Mouse (Mus musculus): ENCODE results near the gene Fam131b. TPM values are rescaled to one million over a fixed set of nuclear protein-coding genes. Genes with fewer than 3 reads are reported as not detected.
A peak's percentile ranks its signal among the peaks of the same experiment; 100 is the strongest.

Fam131b gene
- polyA plus RNA-seq, 1 experiment = 0.05 TPM

GRCm38 (mm10) chr6:42350968-42351775 lies 26.7 kb upstream of the Fam131b start:
- peaks cover 21% of the 10 kb centered on the region for H3K4me1 ChIP-seq (ENCODE audit: control insufficient read depth, insufficient read depth, low read length)
- no peak for DNase-seq

DNA sequence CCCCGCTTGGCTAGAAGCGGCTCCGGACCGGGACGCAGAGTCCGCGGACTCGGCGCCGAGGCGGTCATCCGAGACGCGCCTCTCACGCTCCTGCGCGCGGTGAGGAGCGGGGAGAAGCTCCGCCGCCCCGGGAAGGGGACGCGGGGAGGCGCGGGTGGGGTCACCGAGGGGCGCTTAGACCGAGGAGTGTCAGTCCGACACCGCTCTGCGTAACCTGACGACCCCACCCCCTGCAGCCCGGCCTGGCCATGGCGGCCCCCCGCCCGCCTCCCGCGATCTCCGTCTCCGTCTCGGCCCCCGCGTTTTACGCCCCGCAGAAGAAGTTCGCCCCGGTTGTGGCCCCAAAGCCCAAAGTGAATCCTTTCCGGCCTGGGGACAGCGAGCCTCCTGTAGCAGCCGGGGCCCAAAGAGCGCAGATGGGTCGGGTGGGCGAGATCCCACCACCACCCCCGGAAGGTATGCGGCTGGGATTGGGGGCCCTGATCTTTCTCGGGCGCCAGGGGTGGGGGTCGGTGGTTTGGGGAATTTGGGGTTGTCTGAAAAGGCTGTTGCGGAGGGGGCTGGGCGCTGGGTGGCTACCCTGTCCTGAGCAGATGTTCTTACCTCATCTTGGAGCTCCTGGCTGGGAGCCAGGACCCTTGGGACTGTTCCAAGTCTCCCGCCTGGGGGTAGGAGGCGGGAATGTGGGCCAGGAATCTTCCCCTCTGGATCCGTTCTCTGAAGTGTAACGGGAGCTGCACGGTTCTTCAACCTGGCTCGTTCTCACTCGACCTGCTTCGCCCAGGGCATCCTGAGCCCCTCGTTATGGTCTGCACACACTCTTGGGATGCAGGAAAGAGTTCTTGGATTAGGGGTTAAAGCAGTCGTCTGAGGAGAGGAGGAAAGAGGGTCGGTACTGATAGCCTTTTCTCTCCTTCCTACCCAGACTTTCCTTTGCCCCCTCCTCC lies 25.9 kb upstream of the Fam131b start:
- TF ChIP-seq CTCF (conservative IDR thresholded peaks at IDR 0.05; ENCODE audit: insufficient read depth, insufficient read length, low read depth, low read length) (no peak), POLR2A (IDR thresholded peaks at IDR 0.05; ENCODE audit: low read depth, low read length) (peak; percentile 80)
- H3K27me3 ChIP-seq (replicated peaks; ENCODE audit: control insufficient read depth, insufficient read depth, low read length) = no peaks in the 10 kb centered on the region
- H3K36me3 ChIP-seq (ENCODE audit: control insufficient read depth, insufficient read depth, low read length) = no peaks in the 10 kb centered on the region; the same call in 1 of the 2 replicates
- peak overlapping the region; percentile 70 for H3K27ac ChIP-seq (ENCODE audit: insufficient read depth, low read depth, low read length)
- peak overlapping the region; percentile 71 for H3K4me3 ChIP-seq (ENCODE audit: insufficient read depth, low read depth, low read length)
- WGBS = 2% methylated on average over 72 of the region's 72 CpGs
- H3K4me1 ChIP-seq (ENCODE audit: control insufficient read depth, insufficient read depth, low read length) = peaks cover 21% of the 10 kb centered on the region
- peak; percentile 96 for DNase-seq

More at GRCm38 (mm10) chr6:42350968-42351775, 26.7 kb upstream of the Fam131b start:
- no peaks in the 10 kb centered on the region for H3K27me3 ChIP-seq (replicated peaks; ENCODE audit: control insufficient read depth, insufficient read depth, low read length)
- WGBS = 43% methylated on average over 13 of the region's 13 CpGs
- H3K36me3 ChIP-seq (ENCODE audit: control insufficient read depth, insufficient read depth, low read length) = no peaks in the 10 kb centered on the region; the same call in 1 of the 2 replicates
- peak overlapping the region; percentile 71 for H3K4me3 ChIP-seq (ENCODE audit: insufficient read depth, low read depth, low read length)
- no peak overlapping the region for H3K27ac ChIP-seq (ENCODE audit: insufficient read depth, low read depth, low read length)
- no peak for TF ChIP-seq CTCF (conservative IDR thresholded peaks at IDR 0.05; ENCODE audit: insufficient read depth, insufficient read length, low read depth, low read length)
- no peak for TF ChIP-seq POLR2A (IDR thresholded peaks at IDR 0.05; ENCODE audit: low read depth, low read length)

DNA sequence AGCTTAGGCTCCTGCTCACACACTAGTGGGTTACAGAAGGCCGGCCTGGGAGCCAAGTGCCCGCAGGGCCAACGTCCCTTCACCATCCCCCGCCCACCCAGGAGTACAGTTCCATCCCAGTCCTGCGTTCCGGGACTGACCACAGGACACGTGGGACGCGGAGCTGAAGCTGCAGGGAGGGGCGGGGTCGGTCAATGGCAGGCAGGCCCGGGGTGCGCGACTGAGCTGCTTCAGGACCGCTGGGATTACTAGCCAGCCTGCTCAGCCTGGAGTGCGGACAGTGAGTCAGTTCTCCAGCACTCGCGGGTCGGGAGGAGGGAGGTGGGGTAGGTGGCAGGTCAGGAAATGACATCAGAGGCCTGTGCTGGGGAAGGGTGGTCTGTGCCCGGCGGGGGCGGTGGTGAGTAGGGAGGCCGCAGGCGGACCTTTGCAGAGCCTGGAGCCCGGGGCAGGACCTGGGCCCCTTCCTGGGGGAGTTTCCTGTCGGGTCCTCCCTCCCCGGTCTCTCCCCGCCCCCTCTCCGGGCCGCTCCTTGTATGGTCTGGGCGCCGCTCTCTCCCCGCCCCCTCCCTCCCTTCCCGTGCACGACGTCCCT lies 25.1 kb upstream of the Fam131b start, which contains the start of gene Zyx:
Gene Zyx (plus strand): TSS at position 205 of the 595 bp plus-strand sequence.
- Histone ChIP-seq H3K27ac (ENCODE audit: insufficient read depth, low read depth, low read length) (peak within 1 kb of the TSS; percentile 83), H3K4me1 (ENCODE audit: control insufficient read depth, insufficient read depth, low read length) (peaks cover 21% of the 10 kb centered on the region), H3K27me3 (replicated peaks; ENCODE audit: control insufficient read depth, insufficient read depth, low read length) (no peaks in the 10 kb centered on the region), H3K36me3 (ENCODE audit: control insufficient read depth, insufficient read depth, low read length) (no peaks in the 10 kb centered on the region; the same call in 1 of the 2 replicates), H3K4me3 (ENCODE audit: insufficient read depth, low read depth, low read length) (peak within 1 kb of the TSS; percentile 71)
- TF ChIP-seq CTCF (conservative IDR thresholded peaks at IDR 0.05; ENCODE audit: insufficient read depth, insufficient read length, low read depth, low read length) (no peak), POLR2A (IDR thresholded peaks at IDR 0.05; ENCODE audit: low read depth, low read length) (no peak)
- peak; percentile 96 for DNase-seq
- WGBS = under 1% methylated on average over 28 of the region's 36 CpGs

- H3K4me3 ChIP-seq (ENCODE audit: insufficient read depth, low read depth, low read length) = peak overlapping the region; percentile 71
- 2% methylated on average over 11 of the region's 11 CpGs for WGBS
- no peaks in the 10 kb centered on the region; the same call in 1 of the 2 replicates for H3K36me3 ChIP-seq (ENCODE audit: control insufficient read depth, insufficient read depth, low read length)
- H3K4me1 ChIP-seq (ENCODE audit: control insufficient read depth, insufficient read depth, low read length) = peaks cover 19% of the 10 kb centered on the region
- peak; percentile 58 for TF ChIP-seq CTCF (conservative IDR thresholded peaks at IDR 0.05; ENCODE audit: insufficient read depth, insufficient read length, low read depth, low read length)
- no peak for TF ChIP-seq POLR2A (IDR thresholded peaks at IDR 0.05; ENCODE audit: low read depth, low read length)
- H3K27ac ChIP-seq (ENCODE audit: insufficient read depth, low read depth, low read length) = peak overlapping the region; percentile 83
- no peak for DNase-seq
- no peaks in the 10 kb centered on the region for H3K27me3 ChIP-seq (replicated peaks; ENCODE audit: control insufficient read depth, insufficient read depth, low read length)
Observed at GRCm38 (mm10) chr6:42349006-42349425, 24.6 kb upstream of the Fam131b start.

DNA sequence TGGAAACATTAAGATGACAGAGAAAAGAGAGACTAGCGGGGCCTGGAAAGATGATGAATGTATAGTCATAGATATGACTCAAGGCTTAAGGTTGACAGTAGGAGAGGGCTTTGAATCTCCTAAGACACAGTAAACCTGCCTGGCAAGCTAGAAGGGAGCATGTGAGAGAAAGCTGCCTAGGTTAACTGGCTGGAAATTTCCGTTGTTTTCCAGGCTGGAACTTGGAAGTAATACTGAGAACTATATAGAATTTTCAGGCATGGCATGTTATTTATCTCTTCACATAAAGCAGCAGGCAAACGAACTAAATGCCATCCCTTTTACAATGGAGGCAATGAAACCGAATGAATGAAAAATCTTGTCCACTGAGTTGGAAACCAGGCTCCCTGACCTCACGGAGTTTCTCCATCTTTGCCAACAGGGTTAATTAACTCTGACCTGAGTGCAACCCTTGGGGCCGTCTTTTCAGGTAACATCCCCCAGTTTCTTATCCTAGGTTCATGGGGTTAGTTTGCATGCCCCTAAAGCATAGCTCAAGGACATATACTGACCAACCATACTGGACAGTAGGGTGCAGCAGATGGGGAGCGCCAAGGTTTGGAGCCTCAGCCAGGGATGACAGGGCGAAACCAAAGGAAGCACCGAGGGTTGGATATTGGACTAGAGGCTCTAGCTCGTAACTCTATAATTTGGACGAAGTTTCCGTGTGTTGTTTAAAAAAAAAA lies 24.0 kb upstream of the Fam131b start:
- TF ChIP-seq POLR2A (IDR thresholded peaks at IDR 0.05; ENCODE audit: low read depth, low read length) = no peak
- no peak for TF ChIP-seq CTCF (conservative IDR thresholded peaks at IDR 0.05; ENCODE audit: insufficient read depth, insufficient read length, low read depth, low read length)
- WGBS = 33% methylated on average over 12 of the region's 12 CpGs
- H3K27me3 ChIP-seq (replicated peaks; ENCODE audit: control insufficient read depth, insufficient read depth, low read length) = no peaks in the 10 kb centered on the region
- no peak for DNase-seq
- H3K4me1 ChIP-seq (ENCODE audit: control insufficient read depth, insufficient read depth, low read length) = peaks cover 17% of the 10 kb centered on the region
- H3K4me3 ChIP-seq (ENCODE audit: insufficient read depth, low read depth, low read length) = no peak overlapping the region
- H3K27ac ChIP-seq (ENCODE audit: insufficient read depth, low read depth, low read length) = no peak overlapping the region
- no peaks in the 10 kb centered on the region; the same call in 1 of the 2 replicates for H3K36me3 ChIP-seq (ENCODE audit: control insufficient read depth, insufficient read depth, low read length)

DNA sequence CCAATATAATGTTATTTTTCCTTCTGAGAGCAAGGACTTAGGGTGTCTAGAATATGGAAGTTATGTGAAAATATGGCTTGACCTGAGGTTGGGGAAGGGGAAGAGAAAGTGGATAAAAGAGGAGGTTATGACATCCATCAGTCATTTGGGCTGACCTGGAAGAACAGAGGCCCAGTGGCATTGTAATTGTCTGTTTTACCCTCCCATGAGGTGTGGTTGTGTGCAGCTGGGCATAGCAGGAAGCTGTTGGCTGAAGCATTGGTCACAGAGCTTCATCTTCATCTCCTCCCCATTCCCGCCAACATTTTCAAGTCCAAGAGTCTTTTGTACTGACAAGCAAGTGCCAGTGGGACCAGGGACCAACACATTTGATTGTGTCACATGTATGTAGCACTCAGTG lies 19.8 kb upstream of the Fam131b start:
- no peak for TF ChIP-seq POLR2A (IDR thresholded peaks at IDR 0.05; ENCODE audit: low read depth, low read length)
- no peak for TF ChIP-seq CTCF (conservative IDR thresholded peaks at IDR 0.05; ENCODE audit: insufficient read depth, insufficient read length, low read depth, low read length)
- no peak overlapping the region for H3K4me3 ChIP-seq (ENCODE audit: insufficient read depth, low read depth, low read length)
- no peaks in the 10 kb centered on the region for H3K36me3 ChIP-seq (ENCODE audit: control insufficient read depth, insufficient read depth, low read length)
- no peak overlapping the region for H3K27ac ChIP-seq (ENCODE audit: insufficient read depth, low read depth, low read length)
- 85% methylated on average over 1 of the region's 1 CpGs for WGBS
- no peak for DNase-seq
- no peaks in the 10 kb centered on the region; the same call in 1 of the 2 replicates for H3K4me1 ChIP-seq (ENCODE audit: control insufficient read depth, insufficient read depth, low read length)
- no peaks in the 10 kb centered on the region for H3K27me3 ChIP-seq (replicated peaks; ENCODE audit: control insufficient read depth, insufficient read depth, low read length)

Data from kidney, adult 2 months (tissue).